Mouse (Mus musculus): Measurements from ENCODE around the gene Bhlha9. TPM values are rescaled to one million over a fixed set of nuclear protein-coding genes. Genes with fewer than 3 reads are reported as not detected.
"Not testable (repeated sequence)": the region's sequence is repeated elsewhere in the genome, so short reads cannot be mapped to it uniquely, and the experiment has no call there.

Bhlha9 gene
- polyA plus RNA-seq, 1 experiment from 2014 or later: not detected

DNA sequence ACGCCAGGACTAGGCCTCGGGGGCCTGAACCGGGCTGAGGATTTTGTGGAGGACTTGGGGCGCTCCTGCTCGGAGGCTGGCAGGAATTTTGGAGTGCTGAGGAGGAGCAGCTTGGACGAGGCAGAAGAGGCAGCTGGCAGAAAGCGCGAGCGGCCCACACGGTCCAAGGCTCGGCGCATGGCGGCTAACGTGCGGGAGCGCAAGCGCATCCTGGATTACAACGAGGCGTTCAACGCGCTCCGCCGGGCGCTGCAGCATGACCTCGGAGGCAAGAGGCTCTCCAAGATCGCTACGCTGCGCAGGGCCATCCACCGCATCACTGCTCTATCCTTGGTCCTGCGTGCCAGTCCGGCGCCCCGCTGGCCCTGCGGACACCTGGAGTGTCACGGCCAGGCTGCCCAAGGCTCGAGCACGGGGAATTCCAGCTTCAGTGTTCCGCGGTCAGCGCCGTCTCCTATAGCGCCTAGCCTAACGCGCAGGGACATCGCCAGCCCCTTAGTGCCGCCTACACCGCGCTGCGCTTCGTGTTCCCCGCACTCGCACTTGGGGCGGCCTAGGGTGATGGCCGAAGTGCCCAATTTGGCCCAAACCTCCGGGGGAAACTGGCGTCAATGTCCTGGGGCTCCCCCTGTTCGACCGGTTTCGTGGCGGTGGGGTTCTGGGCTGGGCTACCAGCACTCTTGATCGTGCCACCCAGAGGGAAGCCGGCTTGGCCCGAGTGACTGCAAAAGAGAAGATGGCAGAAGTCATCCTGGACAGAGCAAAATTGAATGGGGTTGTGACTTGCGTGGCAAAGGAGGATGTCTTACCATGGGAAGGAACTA, 503 bp downstream of the Bhlha9 start:
- Histone ChIP-seq H3K27me3 (ENCODE audit: control insufficient read depth, insufficient read depth, low read length) (peaks cover 46% of the 10 kb centered on the region), H3K9ac (ENCODE audit: low read length) (no peak overlapping the region), H3K4me2 (ENCODE audit: low read depth, low read length, severe bottlenecking) (peak overlapping the region; percentile 51), H3K27ac (ENCODE audit: low read depth, low read length) (no peak overlapping the region), H3K9me3 (ENCODE audit: control insufficient read depth, low read length) (no peaks in the 10 kb centered on the region), H3K36me3 (ENCODE audit: control insufficient read depth, insufficient read depth, low read length) (no peaks in the 10 kb centered on the region), H3K4me1 (replicated peaks; ENCODE audit: control insufficient read depth, insufficient read depth, low read length) (no peaks in the 10 kb centered on the region), H3K4me3 (ENCODE audit: low read depth, low read length) (peak overlapping the region; percentile 15)
- no peak for ATAC-seq (replicated peaks; ENCODE audit: low FRiP score)
- WGBS: 3% methylated on average over 63 of the region's 64 CpGs
- peak; percentile 67 for DNase-seq (ENCODE audit: low spot score)

DNA sequence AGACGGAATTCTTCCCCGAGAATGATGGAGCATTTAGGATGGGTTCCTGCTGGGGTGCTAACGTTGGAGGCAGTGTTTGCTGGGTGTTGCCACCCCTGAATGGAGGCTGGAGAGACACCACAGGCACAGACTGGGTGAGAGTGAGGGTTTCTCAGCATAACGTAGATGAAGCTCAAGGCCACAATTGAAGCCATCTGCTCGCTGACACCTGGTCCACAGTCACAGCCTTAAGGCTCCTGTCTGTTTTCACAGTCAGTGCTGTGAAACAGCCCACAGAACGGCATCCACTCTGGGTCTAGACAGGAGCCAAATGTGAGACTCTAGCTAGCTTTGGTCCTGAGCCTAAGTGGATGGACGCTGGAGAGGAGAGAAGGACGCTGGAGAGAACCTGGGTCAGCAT, 1.9 kb downstream of the Bhlha9 start:
- H3K4me1 ChIP-seq (replicated peaks; ENCODE audit: control insufficient read depth, insufficient read depth, low read length): no peaks in the 10 kb centered on the region
- ATAC-seq (replicated peaks; ENCODE audit: low FRiP score) (no peak), DNase-seq (ENCODE audit: low spot score) (no peak)
- no peak overlapping the region for H3K9ac ChIP-seq (ENCODE audit: low read length)
- H3K36me3 ChIP-seq (ENCODE audit: control insufficient read depth, insufficient read depth, low read length): no peaks in the 10 kb centered on the region
- no peaks in the 10 kb centered on the region for H3K9me3 ChIP-seq (ENCODE audit: control insufficient read depth, low read length)
- no peak overlapping the region for H3K4me3 ChIP-seq (ENCODE audit: low read depth, low read length)
- WGBS: 56% methylated on average over 8 of the region's 8 CpGs
- H3K27me3 ChIP-seq (ENCODE audit: control insufficient read depth, insufficient read depth, low read length): peaks cover 43% of the 10 kb centered on the region
- no peak overlapping the region for H3K4me2 ChIP-seq (ENCODE audit: low read depth, low read length, severe bottlenecking)
- H3K27ac ChIP-seq (ENCODE audit: low read depth, low read length): no peak overlapping the region

DNA sequence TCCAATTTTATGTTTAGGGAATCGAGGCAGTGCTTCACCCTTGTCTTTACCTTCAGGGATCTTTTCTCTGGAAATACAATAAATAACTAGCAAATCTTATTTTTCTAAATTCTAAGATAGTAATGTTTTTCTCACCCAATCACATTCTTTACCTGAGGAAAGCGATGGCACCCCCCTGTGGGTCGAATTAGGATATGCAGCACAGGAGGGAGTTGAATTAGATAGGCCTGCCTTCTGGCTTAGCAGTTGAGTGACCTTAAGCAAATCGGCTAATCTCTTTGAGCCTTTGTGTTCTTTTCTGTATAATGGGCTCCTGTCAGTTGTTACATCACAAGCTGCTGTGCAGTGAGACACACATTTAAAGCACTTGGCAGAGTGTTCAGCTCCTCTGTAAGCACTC, 2.4 kb downstream of the Bhlha9 start:
- Histone ChIP-seq H3K9me3 (ENCODE audit: control insufficient read depth, low read length) (no peaks in the 10 kb centered on the region), H3K4me3 (ENCODE audit: low read depth, low read length) (no peak overlapping the region), H3K4me2 (ENCODE audit: low read depth, low read length, severe bottlenecking) (no peak overlapping the region), H3K4me1 (replicated peaks; ENCODE audit: control insufficient read depth, insufficient read depth, low read length) (no peaks in the 10 kb centered on the region), H3K9ac (ENCODE audit: low read length) (no peak overlapping the region), H3K27ac (ENCODE audit: low read depth, low read length) (no peak overlapping the region), H3K27me3 (ENCODE audit: control insufficient read depth, insufficient read depth, low read length) (peaks cover 43% of the 10 kb centered on the region), H3K36me3 (ENCODE audit: control insufficient read depth, insufficient read depth, low read length) (no peaks in the 10 kb centered on the region)
- WGBS: 41% methylated on average over 4 of the region's 4 CpGs
- DNase-seq (ENCODE audit: low spot score): no peak
- ATAC-seq (replicated peaks; ENCODE audit: low FRiP score): no peak

DNA sequence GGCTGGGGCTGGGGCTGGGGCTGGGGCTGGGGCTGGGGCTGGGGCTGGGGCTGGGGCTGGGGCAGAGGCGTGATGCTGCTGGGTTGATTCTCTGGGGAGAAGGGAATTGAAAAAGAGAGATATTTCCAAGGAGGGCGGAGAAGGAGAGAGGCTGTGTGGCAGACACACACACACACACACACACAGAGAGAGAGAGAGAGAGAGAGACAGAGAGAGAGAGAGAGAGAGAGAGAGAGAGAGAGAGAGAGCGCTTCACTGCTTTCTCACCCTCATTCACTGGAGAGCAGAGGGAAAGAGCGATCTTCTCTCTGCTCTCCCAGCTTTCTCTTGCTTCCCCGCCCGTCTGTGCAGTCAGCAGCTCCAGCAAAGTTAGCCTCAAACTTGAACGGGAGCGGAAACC, 7.2 kb downstream of the Bhlha9 start, which contains the start of gene Trarg1:
Gene Trarg1, plus strand, starts transcription at position 301 of the 400 bp plus-strand sequence.
- H3K4me2 ChIP-seq (ENCODE audit: low read depth, low read length, severe bottlenecking); H3K9ac ChIP-seq (ENCODE audit: low read length); DNase-seq (ENCODE audit: low spot score); ATAC-seq (replicated peaks; ENCODE audit: low FRiP score); H3K4me1 ChIP-seq (replicated peaks; ENCODE audit: control insufficient read depth, insufficient read depth, low read length); H3K36me3 ChIP-seq (ENCODE audit: control insufficient read depth, insufficient read depth, low read length); H3K9me3 ChIP-seq (ENCODE audit: control insufficient read depth, low read length); H3K27ac ChIP-seq (ENCODE audit: low read depth, low read length); H3K27me3 ChIP-seq (ENCODE audit: control insufficient read depth, insufficient read depth, low read length); H3K4me3 ChIP-seq (ENCODE audit: low read depth, low read length): not testable (repeated sequence)
- WGBS: 43% methylated on average over 7 of the region's 8 CpGs

DNA sequence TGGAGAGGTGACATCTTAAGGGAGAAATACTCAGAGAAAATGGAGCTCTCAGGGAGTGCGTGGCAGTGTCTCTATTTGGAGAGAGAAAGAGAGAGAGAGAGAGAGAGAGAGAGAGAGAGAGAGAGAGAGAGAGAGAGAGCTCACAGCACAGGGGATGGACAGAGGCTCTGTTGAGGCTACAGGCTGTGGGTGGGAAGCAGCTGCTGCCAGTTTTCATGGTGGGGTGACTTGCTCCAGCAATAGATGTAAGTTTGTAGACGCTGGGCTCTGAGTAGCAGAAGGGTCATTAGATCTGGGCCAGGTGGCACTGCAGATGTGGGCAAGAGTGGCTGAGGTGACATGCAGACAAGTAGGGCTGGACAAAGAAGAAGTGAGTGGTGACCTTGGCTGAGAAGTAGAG, 13.3 kb downstream of the Bhlha9 start:
- no peak overlapping the region for H3K27ac ChIP-seq (ENCODE audit: low read depth, low read length)
- no peaks in the 10 kb centered on the region for H3K4me1 ChIP-seq (replicated peaks; ENCODE audit: control insufficient read depth, insufficient read depth, low read length)
- no peak overlapping the region for H3K4me3 ChIP-seq (ENCODE audit: low read depth, low read length)
- no peak overlapping the region for H3K4me2 ChIP-seq (ENCODE audit: low read depth, low read length, severe bottlenecking)
- H3K9ac ChIP-seq (ENCODE audit: low read length): no peak overlapping the region
- 83% methylated on average over 2 of the region's 2 CpGs for WGBS
- no peaks in the 10 kb centered on the region for H3K36me3 ChIP-seq (ENCODE audit: control insufficient read depth, insufficient read depth, low read length)
- H3K9me3 ChIP-seq (ENCODE audit: control insufficient read depth, low read length): no peaks in the 10 kb centered on the region
- no peak for DNase-seq (ENCODE audit: low spot score)
- ATAC-seq (replicated peaks; ENCODE audit: low FRiP score): no peak
- no peaks in the 10 kb centered on the region for H3K27me3 ChIP-seq (ENCODE audit: control insufficient read depth, insufficient read depth, low read length)

DNA sequence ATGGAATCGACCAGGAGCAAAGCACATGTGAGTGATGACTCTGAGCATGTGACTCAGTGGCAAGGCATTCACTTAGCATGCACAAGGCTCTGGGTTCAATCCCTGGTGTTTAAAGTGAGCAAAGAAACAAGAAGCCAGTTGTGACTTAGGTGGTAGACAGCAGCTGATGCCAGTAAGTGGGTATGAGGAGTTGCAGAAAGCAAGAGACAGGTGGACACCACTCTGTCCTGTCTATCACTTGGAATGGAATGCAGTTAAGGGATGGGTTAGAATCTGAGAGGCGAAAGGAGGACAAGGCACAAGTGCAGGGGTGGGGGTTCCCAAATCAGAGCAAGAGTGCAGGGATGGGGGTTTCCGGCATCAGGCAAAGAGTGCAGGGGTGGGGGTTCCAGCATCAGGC, 19.8 kb downstream of the Bhlha9 start:
- Histone ChIP-seq H3K9ac (ENCODE audit: low read length) (no peak overlapping the region), H3K36me3 (ENCODE audit: control insufficient read depth, insufficient read depth, low read length) (no peaks in the 10 kb centered on the region), H3K9me3 (ENCODE audit: control insufficient read depth, low read length) (no peaks in the 10 kb centered on the region), H3K4me1 (replicated peaks; ENCODE audit: control insufficient read depth, insufficient read depth, low read length) (no peaks in the 10 kb centered on the region), H3K4me2 (ENCODE audit: low read depth, low read length, severe bottlenecking) (no peak overlapping the region), H3K4me3 (ENCODE audit: low read depth, low read length) (no peak overlapping the region), H3K27me3 (ENCODE audit: control insufficient read depth, insufficient read depth, low read length) (no peaks in the 10 kb centered on the region), H3K27ac (ENCODE audit: low read depth, low read length) (no peak overlapping the region)
- DNase-seq (ENCODE audit: low spot score) (no peak), ATAC-seq (replicated peaks; ENCODE audit: low FRiP score) (no peak)
- 82% methylated on average over 3 of the region's 3 CpGs for WGBS

DNA sequence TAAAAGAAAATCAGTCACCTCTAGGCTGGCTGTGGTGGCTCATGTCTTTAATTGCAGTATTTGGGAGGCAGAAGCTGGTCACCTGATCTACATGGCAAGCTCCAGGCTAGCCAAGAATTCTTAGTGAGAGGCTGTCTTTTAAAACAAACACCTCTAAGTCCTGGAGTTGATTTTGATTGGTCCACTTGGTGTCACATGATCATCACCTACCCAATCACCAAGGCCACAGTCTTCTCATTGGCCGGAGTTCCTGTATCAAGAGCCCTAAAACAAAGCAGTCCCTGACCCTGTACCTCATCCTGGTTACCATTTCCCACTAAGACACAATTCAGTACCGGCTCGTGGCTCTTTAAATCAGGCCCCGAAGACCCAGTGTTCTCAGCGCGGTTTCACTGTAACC, 23.5 kb downstream of the Bhlha9 start:
- Histone ChIP-seq H3K9me3 (ENCODE audit: control insufficient read depth, low read length) (no peaks in the 10 kb centered on the region), H3K4me2 (ENCODE audit: low read depth, low read length, severe bottlenecking) (no peak overlapping the region), H3K36me3 (ENCODE audit: control insufficient read depth, insufficient read depth, low read length) (no peaks in the 10 kb centered on the region), H3K4me3 (ENCODE audit: low read depth, low read length) (no peak overlapping the region), H3K27me3 (ENCODE audit: control insufficient read depth, insufficient read depth, low read length) (no peaks in the 10 kb centered on the region), H3K9ac (ENCODE audit: low read length) (no peak overlapping the region), H3K27ac (ENCODE audit: low read depth, low read length) (no peak overlapping the region), H3K4me1 (replicated peaks; ENCODE audit: control insufficient read depth, insufficient read depth, low read length) (no peaks in the 10 kb centered on the region)
- ATAC-seq (replicated peaks; ENCODE audit: low FRiP score): no peak
- DNase-seq (ENCODE audit: low spot score): no peak
- 68% methylated on average over 6 of the region's 6 CpGs for WGBS

DNA sequence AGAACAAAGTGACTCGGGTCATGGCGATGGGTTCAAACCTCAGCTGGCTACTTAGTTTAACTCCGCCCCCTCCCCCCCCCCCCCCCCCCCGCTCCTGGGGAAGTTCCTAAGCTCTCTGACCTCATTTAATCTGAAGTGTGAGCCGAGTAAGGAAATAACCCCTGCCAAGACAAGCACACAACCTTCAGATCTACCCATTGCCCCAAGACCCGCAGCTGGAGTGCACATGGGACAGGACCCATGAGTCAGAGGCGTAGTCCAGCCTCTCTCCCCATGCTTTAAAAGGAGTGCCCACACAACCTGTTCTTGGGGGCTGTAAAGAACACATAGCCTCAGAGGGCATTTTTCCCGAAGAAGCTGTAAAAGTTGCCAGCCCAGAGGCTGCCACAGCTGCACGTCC, 27.4 kb downstream of the Bhlha9 start:
- Histone ChIP-seq H3K4me2 (ENCODE audit: low read depth, low read length, severe bottlenecking) (no peak overlapping the region), H3K36me3 (ENCODE audit: control insufficient read depth, insufficient read depth, low read length) (no peaks in the 10 kb centered on the region), H3K4me3 (ENCODE audit: low read depth, low read length) (no peak overlapping the region), H3K9me3 (ENCODE audit: control insufficient read depth, low read length) (no peaks in the 10 kb centered on the region), H3K9ac (ENCODE audit: low read length) (no peak overlapping the region), H3K4me1 (replicated peaks; ENCODE audit: control insufficient read depth, insufficient read depth, low read length) (no peaks in the 10 kb centered on the region), H3K27ac (ENCODE audit: low read depth, low read length) (no peak overlapping the region), H3K27me3 (ENCODE audit: control insufficient read depth, insufficient read depth, low read length) (no peaks in the 10 kb centered on the region)
- DNase-seq (ENCODE audit: low spot score) (no peak), ATAC-seq (replicated peaks; ENCODE audit: low FRiP score) (no peak)
- WGBS: 59% methylated on average over 9 of the region's 9 CpGs

DNA sequence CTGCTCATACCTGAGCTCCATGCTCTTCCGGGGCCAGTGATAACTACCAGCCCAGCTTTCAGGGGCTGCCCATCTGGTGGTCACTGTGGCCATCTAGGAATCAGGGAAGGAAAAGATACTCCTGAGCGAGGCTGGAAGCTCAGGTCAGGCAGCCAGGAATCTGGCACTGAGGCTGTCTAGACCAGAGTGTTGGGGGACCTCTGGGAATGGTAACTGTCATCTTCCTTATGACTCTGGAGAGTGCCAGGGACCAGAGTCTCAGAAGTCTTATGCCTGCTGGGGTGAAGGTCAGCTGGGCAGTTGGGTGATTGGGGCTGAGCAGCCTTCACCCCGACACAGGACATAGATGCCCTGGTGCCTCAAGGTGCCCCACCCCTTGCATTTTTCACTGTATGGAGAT, 35.4 kb downstream of the Bhlha9 start:
- no peaks in the 10 kb centered on the region for H3K27me3 ChIP-seq (ENCODE audit: control insufficient read depth, insufficient read depth, low read length)

More for the DNA sequence above, 35.4 kb downstream of the Bhlha9 start:
- Histone ChIP-seq H3K4me3 (ENCODE audit: low read depth, low read length) (no peak overlapping the region), H3K4me2 (ENCODE audit: low read depth, low read length, severe bottlenecking) (no peak overlapping the region), H3K36me3 (ENCODE audit: control insufficient read depth, insufficient read depth, low read length) (no peaks in the 10 kb centered on the region), H3K9ac (ENCODE audit: low read length) (no peak overlapping the region), H3K27ac (ENCODE audit: low read depth, low read length) (no peak overlapping the region), H3K9me3 (ENCODE audit: control insufficient read depth, low read length) (no peaks in the 10 kb centered on the region; the same call in 1 of the 2 replicates), H3K4me1 (replicated peaks; ENCODE audit: control insufficient read depth, insufficient read depth, low read length) (no peaks in the 10 kb centered on the region)
- ATAC-seq (replicated peaks; ENCODE audit: low FRiP score) (no peak), DNase-seq (ENCODE audit: low spot score) (no peak)
- WGBS: 84% methylated on average over 3 of the region's 3 CpGs
